Mouse (Mus musculus): ENCODE measurements around the gene Majin.

- no peak for TF ChIP-seq CTCF (IDR thresholded peaks at IDR 0.05; ENCODE audit: low read depth, low read length)
- no peak for TF ChIP-seq POLR2A (IDR thresholded peaks at IDR 0.05; ENCODE audit: extremely low read depth, insufficient read depth, low read length)
Observed at GRCm38 (mm10) chr19:6182534-6182933, 1.7 kb upstream of the Majin start.

Data from liver, adult 2 months (tissue).